Mouse (Mus musculus): ENCODE measurements around the gene Mmd. TPM values are rescaled to one million over a fixed set of nuclear protein-coding genes. Genes with fewer than 3 reads are reported as not detected.
"Not testable (repeated sequence)": the region's sequence is repeated elsewhere in the genome, so short reads cannot be mapped to it uniquely, and the experiment has no call there.

The Mmd gene
- polyA plus RNA-seq, 1 experiment from 2014 or later = 47.7 TPM

- 74% methylated on average over 10 of the region's 10 CpGs for WGBS (ENCODE audit: missing documents)
- H3K27ac ChIP-seq = no peak overlapping the region
Measured at GRCm38 (mm10) chr11:90258321-90258927, 9.2 kb downstream of the Mmd start.

GRCm38 (mm10) chr11:90259071-90259470 lies 9.8 kb downstream of the Mmd start:
- H3K4me3 ChIP-seq (ENCODE audit: inconsistent target) = no peak overlapping the region
- H3K27ac ChIP-seq = no peak overlapping the region
- 84% methylated on average over 4 of the region's 4 CpGs for WGBS (ENCODE audit: missing documents)
- H3K79me2 ChIP-seq (ENCODE audit: inconsistent target) = peaks cover 17% of the 10 kb centered on the region
- peaks cover 52% of the 10 kb centered on the region for H3K36me3 ChIP-seq (ENCODE audit: inconsistent target)

More at GRCm38 (mm10) chr11:90258321-90258927, 9.2 kb downstream of the Mmd start:
- peaks cover 50% of the 10 kb centered on the region for H3K36me3 ChIP-seq (ENCODE audit: inconsistent target)
- H3K4me3 ChIP-seq (ENCODE audit: inconsistent target) = no peak overlapping the region
- peaks cover 21% of the 10 kb centered on the region for H3K79me2 ChIP-seq (ENCODE audit: inconsistent target)

- Histone ChIP-seq H3K4me3 (ENCODE audit: inconsistent target) (no peak overlapping the region), H3K36me3 (ENCODE audit: inconsistent target) (peaks cover 57% of the 10 kb centered on the region), H3K79me2 (ENCODE audit: inconsistent target) (peaks cover 17% of the 10 kb centered on the region), H3K27ac (no peak overlapping the region)
- WGBS (ENCODE audit: missing documents) = 89% methylated on average over 9 of the region's 9 CpGs
Measured at GRCm38 (mm10) chr11:90259826-90260225, 10.6 kb downstream of the Mmd start.

- H3K27ac ChIP-seq = no peak overlapping the region
- no peaks in the 10 kb centered on the region for H3K79me2 ChIP-seq (ENCODE audit: inconsistent target)
- peaks cover 51% of the 10 kb centered on the region for H3K36me3 ChIP-seq (ENCODE audit: inconsistent target)
- H3K4me3 ChIP-seq (ENCODE audit: inconsistent target) = no peak overlapping the region
- 52% methylated on average over 11 of the region's 11 CpGs for WGBS (ENCODE audit: missing documents)
Measured at GRCm38 (mm10) chr11:90264180-90264579, 14.9 kb downstream of the Mmd start.

GRCm38 (mm10) chr11:90265581-90265980 lies 16.3 kb downstream of the Mmd start:
- H3K27ac ChIP-seq = no peak overlapping the region
- no peak overlapping the region for H3K4me3 ChIP-seq (ENCODE audit: inconsistent target)
- WGBS (ENCODE audit: missing documents) = 89% methylated on average over 7 of the region's 7 CpGs
- no peaks in the 10 kb centered on the region for H3K79me2 ChIP-seq (ENCODE audit: inconsistent target)
- peaks cover 44% of the 10 kb centered on the region for H3K36me3 ChIP-seq (ENCODE audit: inconsistent target)

GRCm38 (mm10) chr11:90268934-90269333 lies 19.7 kb downstream of the Mmd start:
- H3K4me3 ChIP-seq (ENCODE audit: inconsistent target) = no peak overlapping the region
- no peaks in the 10 kb centered on the region for H3K79me2 ChIP-seq (ENCODE audit: inconsistent target)
- H3K27ac ChIP-seq = no peak overlapping the region
- H3K36me3 ChIP-seq (ENCODE audit: inconsistent target) = peaks cover 23% of the 10 kb centered on the region
- 92% methylated on average over 5 of the region's 5 CpGs for WGBS (ENCODE audit: missing documents)

GRCm38 (mm10) chr11:90269398-90270123 lies 20.3 kb downstream of the Mmd start:
- Histone ChIP-seq H3K27ac (no peak overlapping the region), H3K4me3 (ENCODE audit: inconsistent target) (no peak overlapping the region), H3K79me2 (ENCODE audit: inconsistent target) (no peaks in the 10 kb centered on the region), H3K36me3 (ENCODE audit: inconsistent target) (peaks cover 20% of the 10 kb centered on the region)
- WGBS (ENCODE audit: missing documents) = 95% methylated on average over 17 of the region's 18 CpGs

- 92% methylated on average over 10 of the region's 11 CpGs for WGBS (ENCODE audit: missing documents)
- H3K36me3 ChIP-seq (ENCODE audit: inconsistent target) = peaks cover 19% of the 10 kb centered on the region
- H3K27ac ChIP-seq = no peak overlapping the region
- H3K4me3 ChIP-seq (ENCODE audit: inconsistent target) = no peak overlapping the region
- H3K79me2 ChIP-seq (ENCODE audit: inconsistent target) = no peaks in the 10 kb centered on the region
Measured at GRCm38 (mm10) chr11:90270132-90270877, 21.0 kb downstream of the Mmd start.

GRCm38 (mm10) chr11:90274187-90274586 lies 24.9 kb downstream of the Mmd start:
- peaks cover 19% of the 10 kb centered on the region for H3K36me3 ChIP-seq (ENCODE audit: inconsistent target)
- 93% methylated on average over 1 of the region's 1 CpGs for WGBS (ENCODE audit: missing documents)
- H3K27ac ChIP-seq = no peak overlapping the region
- no peaks in the 10 kb centered on the region for H3K79me2 ChIP-seq (ENCODE audit: inconsistent target)
- H3K4me3 ChIP-seq (ENCODE audit: inconsistent target) = no peak overlapping the region

GRCm38 (mm10) chr11:90275663-90276062 lies 26.4 kb downstream of the Mmd start:
- H3K36me3 ChIP-seq (ENCODE audit: inconsistent target) = peaks cover 15% of the 10 kb centered on the region
- no peaks in the 10 kb centered on the region for H3K79me2 ChIP-seq (ENCODE audit: inconsistent target)
- no peak overlapping the region for H3K27ac ChIP-seq
- 91% methylated on average over 7 of the region's 7 CpGs for WGBS (ENCODE audit: missing documents)
- H3K4me3 ChIP-seq (ENCODE audit: inconsistent target) = no peak overlapping the region

GRCm38 (mm10) chr11:90276150-90276549 lies 26.9 kb downstream of the Mmd start:
- Histone ChIP-seq H3K36me3 (ENCODE audit: inconsistent target) (peaks cover 15% of the 10 kb centered on the region), H3K27ac (no peak overlapping the region), H3K4me3 (ENCODE audit: inconsistent target) (no peak overlapping the region), H3K79me2 (ENCODE audit: inconsistent target) (no peaks in the 10 kb centered on the region)
- WGBS (ENCODE audit: missing documents) = 94% methylated on average over 8 of the region's 8 CpGs

GRCm38 (mm10) chr11:90276561-90276960 lies 27.3 kb downstream of the Mmd start:
- H3K4me3 ChIP-seq (ENCODE audit: inconsistent target) = no peak overlapping the region
- peaks cover 15% of the 10 kb centered on the region for H3K36me3 ChIP-seq (ENCODE audit: inconsistent target)
- H3K79me2 ChIP-seq (ENCODE audit: inconsistent target) = no peaks in the 10 kb centered on the region
- WGBS (ENCODE audit: missing documents) = 95% methylated on average over 12 of the region's 12 CpGs
- no peak overlapping the region for H3K27ac ChIP-seq

- Histone ChIP-seq H3K79me2 (ENCODE audit: inconsistent target) (no peaks in the 10 kb centered on the region), H3K27ac (no peak overlapping the region), H3K4me3 (ENCODE audit: inconsistent target) (no peak overlapping the region), H3K36me3 (ENCODE audit: inconsistent target) (0 out of 2 replicates have a peak, but pooled peaks cover 6% of the 10 kb centered on the region)
- 93% methylated on average over 5 of the region's 5 CpGs for WGBS (ENCODE audit: missing documents)
Measured at GRCm38 (mm10) chr11:90280069-90280468, 30.8 kb downstream of the Mmd start.

GRCm38 (mm10) chr11:90281943-90282342 lies 32.7 kb downstream of the Mmd start:
- H3K4me3 ChIP-seq (ENCODE audit: inconsistent target); H3K79me2 ChIP-seq (ENCODE audit: inconsistent target); H3K27ac ChIP-seq; H3K36me3 ChIP-seq (ENCODE audit: inconsistent target): not testable (repeated sequence)
- WGBS (ENCODE audit: missing documents) = 93% methylated on average over 2 of the region's 2 CpGs

- Histone ChIP-seq H3K4me3 (ENCODE audit: inconsistent target) (no peak overlapping the region), H3K27ac (no peak overlapping the region), H3K36me3 (ENCODE audit: inconsistent target) (no peaks in the 10 kb centered on the region), H3K79me2 (ENCODE audit: inconsistent target) (no peaks in the 10 kb centered on the region)
- WGBS (ENCODE audit: missing documents) = 22% methylated on average over 4 of the region's 4 CpGs
Measured at GRCm38 (mm10) chr11:90283159-90283558, 33.9 kb downstream of the Mmd start.
